Mouse (Mus musculus) olfactory bulb, adult 2 months (tissue): ENCODE results near the gene Zdhhc9.

Source experiments
- CTCF ChIP-seq: fragments of 200-500 bp; IDR thresholded peaks from 2 replicates; pipeline ENCODE4 v1.5.1; 2012; ENCODE audit warnings: low read depth, mild to moderate bottlenecking, low read length, moderate library complexity; ENCODE audit not compliant: insufficient read depth
- POLR2A ChIP-seq: fragments of 200-500 bp; IDR thresholded peaks from 2 replicates; pipeline ENCODE4 v1.6.1; 2012; ENCODE audit warnings: mild to moderate bottlenecking, low read depth, low read length, moderate library complexity; ENCODE audit not compliant: insufficient read depth

- no peak for TF ChIP-seq POLR2A
- TF ChIP-seq CTCF: no peak
Observed at GRCm38 (mm10) chrX:48202436-48202835, 6.2 kb downstream of the Zdhhc9 start.
